Mouse (Mus musculus) megakaryocyte, embryonic 14.5 days (primary cell): Measurements from ENCODE around the gene Ace2.

ENCODE experiments used
- FLI1 ChIP-seq: IDR thresholded peaks from 2 replicates; pipeline ENCODE4 v1.6.1; 2012; ENCODE audit warnings: low read length, inconsistent platforms, mixed read lengths
- GATA1 ChIP-seq: IDR thresholded peaks from 3 replicates; pipeline ENCODE4 v1.6.1; 2012; ENCODE audit warnings: mixed read lengths, low read length, inconsistent platforms, borderline replicate concordance

DNA sequence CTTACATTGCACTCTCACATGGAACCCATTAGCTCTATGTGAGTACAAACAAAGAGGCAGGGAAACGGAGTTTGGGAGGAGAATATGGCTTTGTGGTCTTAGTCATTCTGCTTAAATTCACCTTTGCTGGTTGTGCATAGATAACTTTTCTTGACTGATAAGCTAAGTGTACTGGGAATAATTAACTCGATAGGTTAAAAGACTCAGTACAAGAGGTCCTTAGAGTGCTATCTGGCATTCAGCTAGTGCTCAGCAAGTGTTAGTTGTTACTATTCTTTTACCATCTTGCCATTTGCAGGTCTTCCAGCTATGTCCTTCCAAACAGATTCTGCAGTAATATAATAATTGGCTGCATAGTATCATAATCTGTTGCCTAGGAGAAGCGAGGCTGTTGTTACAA is 28.0 kb upstream of the Ace2 start:
- no peak for TF ChIP-seq GATA1
- TF ChIP-seq FLI1 = no peak
